Mouse (Mus musculus) testis, adult 2 months (tissue): ENCODE data around the gene Slc2a3.

Source experiments
- CTCF ChIP-seq: fragments of 200-500 bp; IDR thresholded peaks from 2 replicates; pipeline ENCODE4 v1.5.1; 2012; ENCODE audit warnings: low read depth, mild to moderate bottlenecking, inconsistent platforms, low read length, moderate library complexity; ENCODE audit not compliant: control insufficient read depth, insufficient read depth, insufficient replicate concordance
- POLR2A ChIP-seq: fragments of 200-500 bp; IDR thresholded peaks from 2 replicates; pipeline ENCODE4 v1.6.1; 2012; ENCODE audit warnings: low read depth, mild to moderate bottlenecking, inconsistent platforms, low read length, moderate library complexity; ENCODE audit not compliant: control insufficient read depth

- TF ChIP-seq POLR2A (no peak), CTCF (no peak)
These were observed 31.4 kb upstream of the Slc2a3 start for GRCm38 (mm10) chr6:122832880-122833279.
